Mouse (Mus musculus) heart, postnatal 10 days (tissue): ENCODE data around the gene Thada. TPM values are rescaled to one million over a fixed set of nuclear protein-coding genes. Genes with fewer than 3 reads are reported as not detected.

Source experiments
- total RNA-seq, 2 experiments: library from RNA; stranded (reverse); gene quantifications; 2 replicates each; pipeline ENCODE4 v1.2.3; 2021

The Thada gene
- total RNA-seq, 2 experiments from 2014 or later, result 8.8 to 11.7 TPM

Other genes starting within 250 kb of the Thada start
- gene Plekhh2, start 45.7 kb upstream of the Thada start, total RNA-seq, result 1 to 10 TPM; 6.3 to 7.0 TPM
- gene Dync2li1, start 160.3 kb upstream of the Thada start, total RNA-seq, result 1 to 10 TPM; 4.3 to 5.0 TPM
- gene Abcg8, start 210.1 kb upstream of the Thada start, total RNA-seq, result not detected
- gene Abcg5, start 216.8 kb upstream of the Thada start, total RNA-seq, result not detected